Mouse (Mus musculus): ENCODE data around the gene Adarb2. TPM values are rescaled to one million over a fixed set of nuclear protein-coding genes. Genes with fewer than 3 reads are reported as not detected.

Adarb2 gene
- total and polyA plus RNA-seq, 3 experiments: not detected

DNA sequence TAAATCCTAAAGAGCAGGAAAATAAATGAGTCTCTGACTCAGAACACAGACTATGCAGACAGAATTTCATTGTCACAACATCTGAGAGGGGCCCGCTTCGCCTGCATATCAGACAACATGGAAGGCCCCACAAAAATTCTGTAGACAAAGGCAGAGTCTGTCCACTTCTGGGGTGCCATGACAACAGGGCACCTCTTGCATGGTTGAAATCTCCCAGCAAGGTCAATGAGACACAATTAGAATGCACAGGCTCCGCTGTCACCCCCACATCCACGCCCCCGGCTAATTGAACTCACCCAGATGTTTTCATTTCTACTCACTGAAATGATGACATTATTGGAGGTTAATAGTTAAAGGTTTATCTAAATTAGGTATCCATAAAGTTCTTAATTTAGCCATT, 296.9 kb downstream of the Adarb2 start:
- Histone ChIP-seq H3K9ac (ENCODE audit: insufficient read depth, low read depth) (no peak overlapping the region), H3K27ac (ENCODE audit: insufficient read depth, low read depth) (no peak overlapping the region), H3K4me3 (replicated peaks in 1 of 3; ENCODE audit: low read depth in 2 of 3, low read length in 2 of 3, poor library complexity in 1 of 3) (no peak overlapping the region), H3K36me3 (replicated peaks in 1 of 2; ENCODE audit: control insufficient read depth in 1 of 2, insufficient read depth in 1 of 2, low read length in 1 of 2) (no peaks in the 10 kb centered on the region), H3K27me3 (replicated peaks) (no peaks in the 10 kb centered on the region), H3K4me2 (ENCODE audit: insufficient read depth, low read depth, poor library complexity, severe bottlenecking) (no peak overlapping the region), H3K4me1 (ENCODE audit: control insufficient read depth in 1 of 2, insufficient read depth in 2 of 2) (no peaks in the 10 kb centered on the region), H3K9me3 (replicated peaks; ENCODE audit: low read length) (no peaks in the 10 kb centered on the region), H3K79me2 (replicated peaks; ENCODE audit: control insufficient read depth, extremely low read depth, insufficient read depth, poor library complexity, severe bottlenecking) (no peaks in the 10 kb centered on the region)
- dilution Hi-C loops (cut with MboI; ENCODE audit: extremely low pct_ligation_motif_present, extremely low pct_unique_long_range_greater_than_20kb, low sequenced_read_pairs): no loop called here
- DNase-seq (ENCODE audit: extremely low read depth): no peak
- TF ChIP-seq E2F4 (IDR thresholded peaks at IDR 0.05; ENCODE audit: insufficient replicate concordance, low read depth, low read length) (no peak), MAX (IDR thresholded peaks at IDR 0.05; ENCODE audit: low read length) (no peak), MAZ (IDR thresholded peaks at IDR 0.05; ENCODE audit: low read depth, low read length) (no peak), RCOR1 (conservative IDR thresholded peaks at IDR 0.05; ENCODE audit: low read depth, low read length) (no peak), EP300 (IDR thresholded peaks at IDR 0.05; ENCODE audit: low read length) (no peak), UBTF (IDR thresholded peaks at IDR 0.05; ENCODE audit: low read depth, low read length) (no peak), MYC (IDR thresholded peaks at IDR 0.05; ENCODE audit: low read depth, low read length) (no peak), ZNF384 (IDR thresholded peaks at IDR 0.05; ENCODE audit: low read depth, low read length) (no peak), MXI1 (IDR thresholded peaks at IDR 0.05; ENCODE audit: low read depth, low read length) (no peak), TBP (conservative IDR thresholded peaks at IDR 0.05; ENCODE audit: low read depth, low read length) (no peak), CHD1 (IDR thresholded peaks at IDR 0.05; ENCODE audit: low read depth, low read length) (no peak), SMC3 (IDR thresholded peaks at IDR 0.05; ENCODE audit: low read depth, low read length) (no peak), PAX5 (IDR thresholded peaks at IDR 0.05; ENCODE audit: low read length) (no peak), JUN (IDR thresholded peaks at IDR 0.05; ENCODE audit: insufficient read depth, low read depth, low read length) (no peak), USF2 (conservative IDR thresholded peaks at IDR 0.05; ENCODE audit: low read depth, low read length) (no peak), TCF12 (IDR thresholded peaks at IDR 0.05; ENCODE audit: low read depth, low read length) (no peak), IRF4 (IDR thresholded peaks at IDR 0.05; ENCODE audit: low read depth, low read length) (no peak)
- in situ Hi-C loops (cut with MboI; ENCODE audit: low pct_ligation_motif_present, low pct_unique_long_range_greater_than_20kb, low sequenced_read_pairs): no loop called here

DNA sequence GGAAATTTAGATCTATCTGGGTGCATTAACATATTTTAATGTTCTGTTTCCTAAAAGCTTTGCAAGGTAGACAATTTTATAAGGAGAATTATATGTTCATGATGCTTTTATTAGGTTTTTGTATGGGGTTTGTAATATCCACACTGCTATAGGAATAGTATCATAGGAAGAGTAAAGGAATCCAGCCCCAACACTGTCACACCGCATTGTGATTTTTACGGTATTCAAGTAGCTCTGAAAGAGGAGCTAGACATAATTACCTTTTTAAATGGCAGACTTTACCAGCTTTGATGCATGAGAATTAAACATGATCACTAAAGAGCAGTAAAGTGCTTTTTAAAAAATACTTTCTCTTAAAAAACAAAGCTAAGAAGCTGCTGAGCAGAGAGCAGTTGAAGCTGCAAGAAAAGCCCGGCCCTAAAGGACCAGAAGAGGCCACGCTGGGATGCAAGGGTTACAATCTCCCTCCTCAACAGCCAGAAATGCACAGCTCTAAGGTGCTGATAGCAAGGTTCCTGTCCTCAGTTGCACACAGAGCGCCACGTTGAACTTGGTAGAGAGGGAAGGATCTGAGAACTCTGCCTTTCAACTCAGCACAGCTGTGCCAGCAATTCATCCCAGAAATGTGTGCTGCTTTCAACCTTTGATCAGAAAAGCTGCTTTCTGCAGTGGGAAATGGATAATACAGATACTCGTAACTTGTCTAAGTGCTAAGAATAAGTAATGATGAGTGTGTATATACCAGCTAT, 308.6 kb downstream of the Adarb2 start:
- H3K36me3 ChIP-seq (replicated peaks in 1 of 2; ENCODE audit: control insufficient read depth in 1 of 2, insufficient read depth in 1 of 2, low read length in 1 of 2): no peaks in the 10 kb centered on the region
- H3K9ac ChIP-seq (ENCODE audit: insufficient read depth, low read depth): no peak overlapping the region
- no peak for DNase-seq (ENCODE audit: extremely low read depth)
- H3K4me1 ChIP-seq (ENCODE audit: control insufficient read depth in 1 of 2, insufficient read depth in 2 of 2): 0 out of 4 replicates have a peak, but pooled peaks cover 0 to 3% of the 10 kb centered on the region in 2 experiments
- H3K27me3 ChIP-seq (replicated peaks): no peaks in the 10 kb centered on the region
- H3K4me2 ChIP-seq (ENCODE audit: insufficient read depth, low read depth, poor library complexity, severe bottlenecking): no peak overlapping the region
- no peak overlapping the region for H3K27ac ChIP-seq (ENCODE audit: insufficient read depth, low read depth)
- no peaks in the 10 kb centered on the region for H3K79me2 ChIP-seq (replicated peaks; ENCODE audit: control insufficient read depth, extremely low read depth, insufficient read depth, poor library complexity, severe bottlenecking)
- in situ Hi-C loops (cut with MboI; ENCODE audit: low pct_ligation_motif_present, low pct_unique_long_range_greater_than_20kb, low sequenced_read_pairs): no loop called here
- H3K9me3 ChIP-seq (replicated peaks; ENCODE audit: low read length): no peaks in the 10 kb centered on the region
- TF ChIP-seq MXI1 (IDR thresholded peaks at IDR 0.05; ENCODE audit: low read depth, low read length): no peak
- no peak for TF ChIP-seq ZC3H11A (IDR thresholded peaks at IDR 0.05; ENCODE audit: low read depth, low read length)
- no peak for TF ChIP-seq POLR2AphosphoS2 (IDR thresholded peaks at IDR 0.05; ENCODE audit: low read depth, low read length)
- TF ChIP-seq SMC3 (IDR thresholded peaks at IDR 0.05; ENCODE audit: low read depth, low read length): no peak
- dilution Hi-C loops (cut with MboI; ENCODE audit: extremely low pct_ligation_motif_present, extremely low pct_unique_long_range_greater_than_20kb, low sequenced_read_pairs): no loop called here
- H3K4me3 ChIP-seq (replicated peaks in 1 of 3; ENCODE audit: low read depth in 2 of 3, low read length in 2 of 3, poor library complexity in 1 of 3): no peak overlapping the region
